Mouse (Mus musculus) left cerebral cortex, adult 9 months (tissue): ENCODE measurements around the gene Vps45.

Source experiments
- DNase-seq, 2 experiments: peaks; one replicate each; pipeline ENCODE4 v3.0.0; 2022; ENCODE audit warnings: low spot score in 2 of 2

Vps45 gene

GRCm38 (mm10) chr3:96038851-96039250, 19.4 kb downstream of the Vps45 start:
- DNase-seq, result no peak

GRCm38 (mm10) chr3:96038156-96038555, 20.1 kb downstream of the Vps45 start:
- no peak for DNase-seq

DNA sequence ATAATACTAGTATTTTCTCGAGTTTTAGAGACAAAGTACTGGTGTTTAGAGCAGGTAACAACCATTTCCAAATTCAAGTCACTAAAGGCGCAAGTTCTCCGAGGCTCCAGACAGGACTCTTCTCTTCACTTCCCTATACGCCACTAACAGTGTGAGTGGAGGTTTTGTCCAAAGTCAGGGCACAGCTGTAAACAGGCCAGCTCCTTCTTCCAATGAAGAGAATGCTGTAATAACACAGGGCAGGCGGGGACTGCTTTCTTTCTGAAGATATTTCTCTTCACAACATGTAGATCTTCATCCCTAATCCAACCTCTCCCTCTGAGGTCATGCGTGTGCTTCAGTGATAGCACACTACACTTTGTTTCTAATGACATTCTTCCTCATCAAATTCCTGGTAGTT, 21.5 kb downstream of the Vps45 start:
- DNase-seq, result no peak

GRCm38 (mm10) chr3:96033046-96033445, 25.2 kb downstream of the Vps45 start:
- no peak for DNase-seq

DNA sequence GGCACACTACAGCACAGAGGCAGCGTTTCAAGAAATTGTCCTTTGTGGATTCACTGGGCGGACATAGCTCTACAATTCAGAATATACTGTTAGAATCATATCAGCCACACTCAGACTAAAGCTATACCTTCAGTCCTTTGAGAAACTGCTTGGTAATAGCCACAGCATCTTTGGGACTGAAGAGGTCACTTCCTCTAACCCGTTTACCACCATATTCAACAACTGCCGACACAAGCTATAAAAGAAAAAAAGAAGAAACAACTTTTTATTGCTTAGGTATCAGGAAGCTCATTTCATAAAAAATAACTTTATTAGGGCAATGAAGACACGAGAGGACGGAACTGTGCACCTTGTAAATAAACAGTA, 25.6 kb downstream of the Vps45 start:
- DNase-seq, result no peak

- DNase-seq, result no peak
Measured at GRCm38 (mm10) chr3:96031991-96032651, 26.1 kb downstream of the Vps45 start.

DNA sequence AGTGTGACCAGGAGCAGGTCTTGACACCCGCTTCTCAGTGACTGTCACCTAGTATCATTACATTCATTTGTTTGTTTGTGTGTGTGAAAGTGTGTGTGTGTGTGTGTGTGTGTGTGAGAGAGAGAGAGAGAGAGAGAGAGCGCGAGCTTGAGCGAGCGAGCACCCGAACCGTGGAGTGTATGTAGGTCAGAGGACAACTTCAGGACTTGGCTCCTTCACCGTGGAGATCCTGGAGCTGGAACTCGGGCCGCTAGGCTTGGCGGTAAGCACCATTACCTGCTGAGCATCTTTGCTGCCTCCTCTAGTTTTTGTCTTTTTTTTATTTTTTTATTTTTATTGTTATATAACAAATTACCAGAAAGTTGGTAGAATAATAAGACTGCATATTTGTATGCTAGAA, 28.5 kb downstream of the Vps45 start:
- DNase-seq, result no peak

DNA sequence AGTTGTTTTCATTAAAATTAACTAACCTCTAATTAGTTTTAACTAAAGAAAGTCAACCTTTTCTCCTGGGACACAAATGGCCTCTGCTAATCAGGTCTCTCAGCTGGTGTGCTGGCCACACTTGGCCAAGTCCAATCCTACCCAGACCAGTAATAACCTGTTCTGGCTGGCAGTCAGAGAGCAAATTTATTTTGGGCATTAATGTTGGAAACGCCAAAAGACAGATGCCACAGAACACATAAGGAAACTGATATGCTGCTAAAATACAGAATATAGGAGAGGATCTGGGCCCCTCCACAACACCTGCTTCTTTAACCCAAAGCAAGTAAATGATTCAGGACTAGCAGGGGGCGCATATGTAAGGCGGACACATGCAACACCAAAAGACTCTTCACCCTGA, 28.9 kb downstream of the Vps45 start:
- DNase-seq, result no peak

GRCm38 (mm10) chr3:96027875-96028274, 30.4 kb downstream of the Vps45 start:
- DNase-seq, result no peak

DNA sequence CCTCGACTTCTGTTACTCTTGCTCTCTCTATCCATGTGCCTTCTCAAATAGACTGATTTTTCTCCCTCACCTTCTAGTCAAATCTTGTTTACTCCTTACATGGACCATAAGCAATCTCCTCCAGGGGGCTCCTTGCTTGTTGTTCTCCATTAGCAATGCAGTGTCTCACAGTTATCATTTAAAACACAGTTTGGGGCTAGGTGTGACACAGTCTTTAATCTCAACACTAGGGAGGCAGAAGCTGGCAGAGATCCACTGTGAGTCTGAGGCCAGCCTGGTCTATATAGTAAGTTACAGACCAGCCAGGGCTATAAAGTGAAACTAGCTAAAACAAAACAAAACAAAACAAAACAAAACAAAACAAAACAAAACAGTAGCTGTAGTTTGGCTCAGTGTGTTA, 31.1 kb downstream of the Vps45 start:
- DNase-seq, result no peak

DNA sequence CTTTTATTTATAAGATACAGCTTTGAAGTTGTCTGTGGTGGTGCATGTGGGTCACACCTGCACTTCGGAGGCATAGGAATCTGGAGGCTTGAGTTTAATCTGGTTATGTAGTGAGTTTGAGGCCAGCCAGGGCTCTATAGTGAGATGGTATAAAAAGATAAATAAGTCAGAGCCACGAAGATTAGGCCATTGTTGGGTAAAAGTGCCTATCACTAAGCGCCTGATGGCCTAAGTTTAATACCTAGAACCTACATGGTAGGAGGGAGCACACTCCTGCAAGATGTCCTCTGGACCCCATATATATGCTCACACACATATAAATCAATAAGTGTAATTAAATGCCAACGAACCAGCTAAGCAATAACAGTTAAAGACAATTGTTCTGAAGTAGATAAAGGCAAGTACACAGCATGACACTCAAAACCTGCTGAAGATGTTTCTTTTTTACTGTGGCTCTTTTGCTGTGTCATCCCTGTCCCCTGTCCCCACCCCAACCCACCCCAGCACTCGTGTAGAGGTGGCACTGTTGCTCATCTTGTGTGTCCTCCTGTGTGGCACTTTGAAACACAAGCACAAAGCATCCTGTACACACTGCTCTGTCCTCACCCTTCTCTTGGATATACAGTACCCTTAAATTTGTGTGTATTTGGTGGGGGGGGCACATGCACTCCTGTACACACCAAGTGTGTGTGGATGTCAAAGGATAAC, 36.7 kb downstream of the Vps45 start:
- no peak for DNase-seq

GRCm38 (mm10) chr3:96020735-96021134, 37.5 kb downstream of the Vps45 start:
- DNase-seq, result no peak

- DNase-seq, result no peak
Measured at GRCm38 (mm10) chr3:96017461-96017860, 40.8 kb downstream of the Vps45 start.

DNA sequence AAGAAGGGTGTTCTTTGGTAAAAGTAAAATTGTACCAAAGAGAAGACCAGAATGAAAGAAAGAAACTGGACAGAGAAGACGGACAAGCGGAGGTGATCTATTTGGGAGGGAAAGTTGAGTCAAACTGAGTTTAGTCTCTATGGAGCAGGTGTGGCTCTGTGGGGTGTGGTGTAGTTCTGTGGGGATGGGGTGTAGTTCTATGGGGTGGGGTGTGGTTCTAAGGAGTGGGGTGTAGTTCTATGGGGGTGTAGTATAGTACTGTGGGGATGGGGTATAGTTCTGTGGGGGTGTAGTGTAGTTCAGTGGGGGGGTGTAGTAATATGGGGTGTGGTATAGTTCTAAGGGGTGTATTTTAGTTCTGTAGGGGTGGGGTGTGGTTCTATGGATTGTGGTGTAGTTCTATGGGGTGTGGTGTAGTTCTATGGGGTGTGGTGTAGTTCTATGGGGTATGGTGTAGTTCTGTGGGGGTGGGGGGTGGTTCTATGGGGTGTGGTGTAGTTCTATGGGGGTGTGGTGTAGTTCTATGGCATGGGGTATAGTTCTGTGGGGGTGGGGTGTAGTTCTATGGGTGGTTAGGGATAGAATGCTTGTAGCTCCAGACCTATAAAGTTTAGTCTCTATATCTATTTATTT, 41.9 kb downstream of the Vps45 start:
- no peak for DNase-seq

- DNase-seq, result no peak
Measured at GRCm38 (mm10) chr3:96015681-96016080, 42.6 kb downstream of the Vps45 start.

GRCm38 (mm10) chr3:96012805-96013204, 45.5 kb downstream of the Vps45 start:
- no peak for DNase-seq

GRCm38 (mm10) chr3:96008463-96008862, 49.8 kb downstream of the Vps45 start:
- DNase-seq, result no peak

DNA sequence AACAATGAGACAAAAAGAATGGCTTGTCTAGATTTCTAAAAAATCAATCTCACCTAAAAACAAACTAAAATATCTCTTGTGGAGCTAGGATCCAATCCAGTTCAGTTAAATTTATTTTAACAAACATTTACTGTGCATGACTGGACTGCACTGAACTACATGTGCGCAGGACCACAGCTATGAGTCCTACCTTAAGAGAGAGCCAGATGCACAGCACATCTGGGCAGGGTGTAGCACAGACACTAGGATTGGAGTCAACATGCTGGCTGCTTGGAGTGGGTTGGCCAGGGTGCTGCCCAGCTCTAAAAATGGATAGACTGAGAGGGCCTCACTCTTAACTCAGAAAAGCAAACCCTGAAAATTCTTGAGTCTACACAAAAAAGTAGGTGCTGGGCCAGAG, 56.7 kb downstream of the Vps45 start:
- DNase-seq, result no peak

DNA sequence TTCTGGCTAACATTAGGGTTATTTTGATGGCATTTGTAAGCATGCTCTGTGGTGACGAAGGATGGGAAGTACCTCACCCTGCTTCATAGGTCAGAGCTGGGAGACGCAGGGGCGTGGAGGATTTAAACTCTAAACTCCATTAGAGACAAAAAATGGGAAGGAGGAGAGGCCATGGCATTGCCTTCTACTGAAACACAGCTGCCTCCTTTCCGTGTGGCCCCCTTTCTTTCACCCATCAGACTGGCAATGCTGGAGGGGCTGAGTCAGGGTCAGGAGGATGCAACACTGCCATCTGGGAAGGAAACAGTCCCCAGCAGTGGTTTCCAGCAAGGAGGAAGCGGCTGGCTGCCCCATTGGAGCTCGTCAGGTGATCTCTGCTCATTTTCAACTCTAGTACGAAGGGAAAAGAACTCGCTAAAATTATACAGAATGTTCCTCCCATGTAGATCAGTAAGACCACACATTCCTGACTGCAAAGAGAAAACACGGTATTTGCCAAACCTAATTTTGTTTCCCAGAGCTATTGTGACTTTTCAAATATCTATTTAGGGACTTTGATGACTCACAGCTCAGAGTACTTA, 57.3 kb downstream of the Vps45 start:
- DNase-seq, result peak; percentile 55 to 69

GRCm38 (mm10) chr3:96000080-96000632, 58.1 kb downstream of the Vps45 start:
- no peak for DNase-seq

- no peak for DNase-seq
Measured at GRCm38 (mm10) chr3:95999308-96000079, 58.8 kb downstream of the Vps45 start.
